Mouse (Mus musculus) forebrain, embryonic 16.5 days (tissue): ENCODE results near the gene Pcbp3. TPM values are rescaled to one million over a fixed set of nuclear protein-coding genes. Genes with fewer than 3 reads are reported as not detected.

Source experiments
- ATAC-seq: fragments of 200-750 bp; cut with Nextera tagmentation; 2 replicates; pipeline ENCODE4 v1.8.0; 2017; ENCODE audit warnings: mild to moderate bottlenecking, moderate library complexity
- H3K27ac ChIP-seq: fragments of 300-500 bp; sonication (generic); 2 replicates; pipeline ENCODE4 v1.5.1; 2014; ENCODE audit warnings: low read length, control low read depth
- H3K27me3 ChIP-seq: fragments of 300-500 bp; sonication (generic); replicated peaks from 2 replicates; pipeline ENCODE4 v1.6.1; 2014; ENCODE audit warnings: low read length; ENCODE audit not compliant: control insufficient read depth, insufficient read depth
- H3K36me3 ChIP-seq: fragments of 300-500 bp; sonication (generic); 2 replicates; pipeline ENCODE4 v1.6.1; 2014; ENCODE audit not compliant: control insufficient read depth, insufficient read depth
- H3K4me1 ChIP-seq: fragments of 300-500 bp; sonication (generic); replicated peaks from 2 replicates; pipeline ENCODE4 v1.6.1; 2014; ENCODE audit warnings: low read length; ENCODE audit not compliant: control insufficient read depth, insufficient read depth
- H3K4me2 ChIP-seq: fragments of 300-500 bp; sonication (generic); 2 replicates; pipeline ENCODE4 v1.6.1; 2014; ENCODE audit warnings: mild to moderate bottlenecking, low read length, control low read depth
- H3K4me3 ChIP-seq: fragments of 300-500 bp; sonication (generic); replicated peaks from 2 replicates; pipeline ENCODE4 v1.5.1; 2014; ENCODE audit warnings: mild to moderate bottlenecking, low read length, control low read depth
- H3K9ac ChIP-seq: fragments of 300-500 bp; sonication (generic); replicated peaks from 2 replicates; pipeline ENCODE4 v1.6.1; 2014; ENCODE audit warnings: low read depth, low read length, control low read depth
- H3K9me3 ChIP-seq: fragments of 300-500 bp; sonication (generic); 2 replicates; pipeline ENCODE4 v1.6.1; 2016; ENCODE audit warnings: low read length; ENCODE audit not compliant: control insufficient read depth
- WGBS: fragments of 180-500 bp; shearing (Covaris S2); extraction: QIAGEN DNeasy Blood & Tissue Kit; methylation state at CpG from one replicate; pipeline ENCODE4 v1.1.7; 2014; 5-methylcytosine and 5-hydroxymethylcytosine counted together
- polyA plus RNA-seq: library from polyadenylated mRNA; unstranded; fragments of >200 nt; fragmentation: Nextera tagmentation; extraction: Ambion mirVana; gene quantifications from 2 replicates; pipeline ENCODE4 v1.2.1, GENCODE M21; 2015

Pcbp3 gene
- polyA plus RNA-seq, 1 experiment from 2014 or later, result 64.2 TPM

- H3K4me1 ChIP-seq, result 0 out of 2 replicates have a peak, but pooled peaks cover 2% of the 10 kb centered on the region
- 34% methylated on average over 9 of the region's 9 CpGs for WGBS
- H3K4me3 ChIP-seq, result no peak within 1 kb of the TSS
- no peak; the same call in 1 of the 2 replicates for ATAC-seq
- no peaks in the 10 kb centered on the region for H3K27me3 ChIP-seq
- no peaks in the 10 kb centered on the region for H3K9me3 ChIP-seq
- no peaks in the 10 kb centered on the region for H3K36me3 ChIP-seq
- no peak within 1 kb of the TSS for H3K4me2 ChIP-seq
- no peak within 1 kb of the TSS for H3K27ac ChIP-seq
- H3K9ac ChIP-seq, result no peak within 1 kb of the TSS
These were observed 235.9 kb downstream of the Pcbp3 start, which contains the start of gene Col6a1 for GRCm38 (mm10) chr10:76725682-76726285. Col6a1 (minus strand) TSS chr10:76726168.

- H3K36me3 ChIP-seq, result no peaks in the 10 kb centered on the region
- no peak overlapping the region for H3K27ac ChIP-seq
- ATAC-seq, result no peak
- no peaks in the 10 kb centered on the region for H3K27me3 ChIP-seq
- H3K4me1 ChIP-seq, result 0 out of 2 replicates have a peak, but pooled peaks cover 2% of the 10 kb centered on the region
- no peaks in the 10 kb centered on the region for H3K9me3 ChIP-seq
- H3K4me3 ChIP-seq, result no peak overlapping the region
- no peak overlapping the region for H3K4me2 ChIP-seq
- no peak overlapping the region for H3K9ac ChIP-seq
- 96% methylated on average over 2 of the region's 2 CpGs for WGBS
These were observed 236.6 kb downstream of the Pcbp3 start for GRCm38 (mm10) chr10:76725097-76725496.

GRCm38 (mm10) chr10:76724231-76724736, 237.4 kb downstream of the Pcbp3 start:
- H3K9me3 ChIP-seq, result no peaks in the 10 kb centered on the region
- no peak overlapping the region for H3K4me3 ChIP-seq
- no peaks in the 10 kb centered on the region for H3K36me3 ChIP-seq
- 51% methylated on average over 5 of the region's 5 CpGs for WGBS
- H3K4me2 ChIP-seq, result no peak overlapping the region
- no peak for ATAC-seq
- no peak overlapping the region for H3K9ac ChIP-seq
- H3K4me1 ChIP-seq, result 0 out of 2 replicates have a peak, but pooled peaks cover 2% of the 10 kb centered on the region
- no peak overlapping the region for H3K27ac ChIP-seq
- no peaks in the 10 kb centered on the region for H3K27me3 ChIP-seq

- no peaks in the 10 kb centered on the region for H3K9me3 ChIP-seq
- WGBS, result 87% methylated on average over 18 of the region's 18 CpGs
- H3K27ac ChIP-seq, result no peak overlapping the region
- ATAC-seq, result no peak
- H3K4me3 ChIP-seq, result no peak overlapping the region
- no peak overlapping the region for H3K9ac ChIP-seq
- no peaks in the 10 kb centered on the region for H3K27me3 ChIP-seq
- no peaks in the 10 kb centered on the region for H3K36me3 ChIP-seq
- H3K4me2 ChIP-seq, result no peak overlapping the region
- no peaks in the 10 kb centered on the region for H3K4me1 ChIP-seq
These were observed 238.8 kb downstream of the Pcbp3 start for GRCm38 (mm10) chr10:76722751-76723450.

- no peak for ATAC-seq
- Histone ChIP-seq H3K9me3 (no peaks in the 10 kb centered on the region), H3K27me3 (no peaks in the 10 kb centered on the region), H3K4me3 (no peak overlapping the region), H3K9ac (no peak overlapping the region), H3K27ac (no peak overlapping the region), H3K36me3 (no peaks in the 10 kb centered on the region), H3K4me2 (no peak overlapping the region), H3K4me1 (no peaks in the 10 kb centered on the region)
- WGBS, result 91% methylated on average over 6 of the region's 6 CpGs
These were observed 239.9 kb downstream of the Pcbp3 start for GRCm38 (mm10) chr10:76721746-76722145.

GRCm38 (mm10) chr10:76721216-76721615, 240.5 kb downstream of the Pcbp3 start:
- Histone ChIP-seq H3K27me3 (no peaks in the 10 kb centered on the region), H3K9me3 (no peaks in the 10 kb centered on the region), H3K4me3 (no peak overlapping the region), H3K36me3 (no peaks in the 10 kb centered on the region), H3K4me2 (no peak overlapping the region), H3K4me1 (no peaks in the 10 kb centered on the region), H3K9ac (no peak overlapping the region), H3K27ac (no peak overlapping the region)
- no peak for ATAC-seq
- WGBS, result 88% methylated on average over 11 of the region's 11 CpGs

- H3K27ac ChIP-seq, result no peak overlapping the region
- H3K4me1 ChIP-seq, result no peaks in the 10 kb centered on the region
- H3K27me3 ChIP-seq, result no peaks in the 10 kb centered on the region
- no peaks in the 10 kb centered on the region for H3K9me3 ChIP-seq
- H3K4me2 ChIP-seq, result no peak overlapping the region
- no peaks in the 10 kb centered on the region for H3K36me3 ChIP-seq
- 86% methylated on average over 4 of the region's 4 CpGs for WGBS
- no peak overlapping the region for H3K4me3 ChIP-seq
- ATAC-seq, result no peak
- H3K9ac ChIP-seq, result no peak overlapping the region
These were observed 244.1 kb downstream of the Pcbp3 start for GRCm38 (mm10) chr10:76717631-76718030.

GRCm38 (mm10) chr10:76717026-76717425, 244.7 kb downstream of the Pcbp3 start:
- Histone ChIP-seq H3K36me3 (no peaks in the 10 kb centered on the region), H3K4me3 (no peak overlapping the region), H3K9me3 (no peaks in the 10 kb centered on the region), H3K4me2 (no peak overlapping the region), H3K9ac (no peak overlapping the region), H3K27ac (no peak overlapping the region), H3K4me1 (no peaks in the 10 kb centered on the region), H3K27me3 (no peaks in the 10 kb centered on the region)
- 91% methylated on average over 7 of the region's 7 CpGs for WGBS
- ATAC-seq, result no peak

- Histone ChIP-seq H3K9ac (no peak overlapping the region), H3K27me3 (no peaks in the 10 kb centered on the region), H3K36me3 (no peaks in the 10 kb centered on the region), H3K4me3 (no peak overlapping the region), H3K4me1 (no peaks in the 10 kb centered on the region), H3K9me3 (no peaks in the 10 kb centered on the region), H3K4me2 (no peak overlapping the region), H3K27ac (no peak overlapping the region)
- 77% methylated on average over 7 of the region's 7 CpGs for WGBS
- ATAC-seq, result no peak
These were observed 247.4 kb downstream of the Pcbp3 start for GRCm38 (mm10) chr10:76714303-76714702.
